Mouse (Mus musculus) central nervous system, embryonic 18 days (tissue): Measurements from ENCODE around the gene Dio3. TPM values are rescaled to one million over a fixed set of nuclear protein-coding genes. Genes with fewer than 3 reads are reported as not detected.

Experiments
- polyA plus RNA-seq: library from polyadenylated mRNA; depleted of rRNA; stranded (reverse); fragments of >200 nt; gene quantifications from 2 replicates; pipeline ENCODE4 v1.2.3, GENCODE M21; 2012; rRNA removed

The Dio3 gene
- 4.7 and 5.2 TPM in 2 replicates for polyA plus RNA-seq

DNA sequence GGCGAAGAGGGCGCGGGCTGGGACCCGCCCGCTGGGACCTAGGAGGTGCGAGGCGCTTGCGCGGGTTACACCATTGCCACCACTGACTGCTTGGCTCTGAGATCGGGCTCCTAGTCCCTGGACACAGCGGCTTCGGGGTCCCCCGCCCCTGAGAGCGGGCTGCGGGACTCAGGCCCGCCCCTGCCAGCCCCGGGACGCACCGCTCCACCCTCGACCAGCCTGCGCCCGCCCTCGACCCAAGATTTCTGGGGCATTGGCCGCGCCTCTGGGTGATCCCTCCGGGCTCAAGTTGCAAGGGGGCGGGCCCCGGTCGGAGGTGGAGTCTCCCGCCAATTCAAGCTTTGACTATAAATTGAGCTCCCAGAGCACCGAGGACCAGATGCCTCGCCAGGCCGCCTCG, at the start of gene Dio3:
Dio3 (plus strand) TSS at position 216 of the 400 bp plus-strand sequence.

Other genes starting within 250 kb of the Dio3 start
- 94.9 and 98.9 TPM in 2 replicates for gene Ppp2r5c, start 168.1 kb downstream of the Dio3 start, polyA plus RNA-seq